Mouse (Mus musculus) hindbrain, postnatal 0 days (tissue): ENCODE data around the gene 3110082J24Rik. TPM values are rescaled to one million over a fixed set of nuclear protein-coding genes. Genes with fewer than 3 reads are reported as not detected.
A peak's percentile ranks its signal among the peaks of the same experiment; 100 is the strongest.

ENCODE experiments used
- ATAC-seq: fragments of 200-750 bp; cut with Nextera tagmentation; 2 replicates; pipeline ENCODE4 v1.8.0; 2017; ENCODE audit warnings: mild to moderate bottlenecking, moderate TSS enrichment, moderate library complexity
- DNase-seq: peaks from one replicate; pipeline ENCODE4 v3.0.0-alpha.2; 2015; ENCODE audit warnings: low spot score
- H3K27ac ChIP-seq: fragments of 300-500 bp; sonication (generic); 2 replicates; pipeline ENCODE4 v1.5.1; 2014; ENCODE audit warnings: mild to moderate bottlenecking
- H3K27me3 ChIP-seq: fragments of 300-500 bp; sonication (generic); 2 replicates; pipeline ENCODE4 v1.6.1; 2014; ENCODE audit warnings: low read length, mixed read lengths; ENCODE audit not compliant: insufficient read depth
- H3K36me3 ChIP-seq: fragments of 300-500 bp; sonication (generic); 2 replicates; pipeline ENCODE4 v1.6.1; 2014; ENCODE audit warnings: low read length, mixed read lengths; ENCODE audit not compliant: insufficient read depth
- H3K4me1 ChIP-seq: fragments of 300-500 bp; sonication (generic); 2 replicates; pipeline ENCODE4 v1.6.1; 2014; ENCODE audit warnings: antibody characterized with exemption, low read length, mixed read lengths; ENCODE audit not compliant: insufficient read depth
- H3K4me2 ChIP-seq: fragments of 300-500 bp; sonication (generic); 2 replicates; pipeline ENCODE4 v1.6.1; 2014; ENCODE audit warnings: low read depth, mild to moderate bottlenecking, low read length, moderate library complexity, mixed read lengths
- H3K4me3 ChIP-seq: fragments of 300-500 bp; sonication (generic); 2 replicates; pipeline ENCODE4 v1.5.1; 2014; ENCODE audit warnings: low read length
- H3K9ac ChIP-seq: fragments of 300-500 bp; sonication (generic); replicated peaks from 2 replicates; pipeline ENCODE4 v1.6.1; 2014; ENCODE audit warnings: mild to moderate bottlenecking, low read length, moderate library complexity, mixed read lengths
- H3K9me3 ChIP-seq: fragments of 300-500 bp; sonication (generic); 2 replicates; pipeline ENCODE4 v1.6.1; 2016; ENCODE audit warnings: low read length, mixed read lengths
- CTCF ChIP-seq: IDR thresholded peaks from 2 replicates; pipeline ENCODE4 v1.5.1; 2016; ENCODE audit warnings: antibody characterized with exemption, control low read depth, low read depth
- WGBS: fragments of 180-500 bp; shearing (Covaris S2); extraction: QIAGEN DNeasy Blood & Tissue Kit; methylation state at CpG from one replicate; pipeline ENCODE4 v1.1.7; 2014; 5-methylcytosine and 5-hydroxymethylcytosine counted together
- polyA plus RNA-seq: library from polyadenylated mRNA; unstranded; fragments of >200 nt; fragmentation: Nextera tagmentation; extraction: Ambion mirVana; gene quantifications from 2 replicates; pipeline ENCODE4 v1.2.1, GENCODE M21; 2015
- total RNA-seq: library from RNA; depleted of rRNA; stranded (reverse); fragments of >200 nt; gene quantifications from 2 replicates; pipeline ENCODE4 v1.2.3, GENCODE M21; 2014; rRNA removed

3110082J24Rik gene
- 3.2 and 6.3 TPM in 2 replicates for total RNA-seq
- polyA plus RNA-seq = 4.3 and 4.9 TPM in 2 replicates

GRCm38 (mm10) chr5:30105668-30106300, at the start of gene 3110082J24Rik:
TSS of gene 3110082J24Rik (minus strand) at chr5:30106086.
- Histone ChIP-seq H3K4me3 (peak within 1 kb of the TSS; percentile 54), H3K9me3 (no peaks in the 10 kb centered on the region), H3K9ac (peak within 1 kb of the TSS; percentile 58), H3K4me2 (peak within 1 kb of the TSS; percentile 83), H3K27ac (peak within 1 kb of the TSS; percentile 73), H3K27me3 (no peaks in the 10 kb centered on the region; the same call in 1 of the 2 replicates), H3K36me3 (no peaks in the 10 kb centered on the region), H3K4me1 (peaks cover 19% of the 10 kb centered on the region)
- no peak for TF ChIP-seq CTCF
- WGBS = 3% methylated on average over 29 of the region's 29 CpGs
- ATAC-seq (peak; percentile 62), DNase-seq (peak; percentile 78)

GRCm38 (mm10) chr5:30155395-30155792, 49.5 kb upstream of the 3110082J24Rik start:
- no peaks in the 10 kb centered on the region for H3K9me3 ChIP-seq
- peak overlapping the region; percentile 76 for H3K4me2 ChIP-seq
- under 1% methylated on average over 31 of the region's 31 CpGs for WGBS
- H3K36me3 ChIP-seq = no peaks in the 10 kb centered on the region
- peak overlapping the region; percentile 91 for H3K27ac ChIP-seq
- no peak for DNase-seq
- H3K4me1 ChIP-seq = 0 out of 2 replicates have a peak, but pooled peaks cover 2% of the 10 kb centered on the region
- ATAC-seq = peak; percentile 79
- H3K4me3 ChIP-seq = peak overlapping the region; percentile 98
- H3K9ac ChIP-seq = peak overlapping the region; percentile 82
- TF ChIP-seq CTCF = no peak
- no peaks in the 10 kb centered on the region for H3K27me3 ChIP-seq

GRCm38 (mm10) chr5:30154474-30155394, 48.8 kb upstream of the 3110082J24Rik start, which contains the start of the genes Hadha and Hadhb:
TSS of gene Hadha (minus strand) at chr5:30155162.
TSS of gene Hadhb (plus strand) at chr5:30155248.
- Histone ChIP-seq H3K27me3 (no peaks in the 10 kb centered on the region), H3K9ac (peak within 1 kb of the TSS; percentile 82), H3K4me2 (peak within 1 kb of the TSS; percentile 76), H3K4me3 (peak within 1 kb of the TSS; percentile 98), H3K27ac (peak within 1 kb of the TSS; percentile 91), H3K9me3 (no peaks in the 10 kb centered on the region), H3K36me3 (no peaks in the 10 kb centered on the region), H3K4me1 (0 out of 2 replicates have a peak, but pooled peaks cover 2% of the 10 kb centered on the region)
- peak; percentile 93 for ATAC-seq
- under 1% methylated on average over 53 of the region's 53 CpGs for WGBS
- TF ChIP-seq CTCF = peak; percentile 46
- peak; percentile 94 for DNase-seq

GRCm38 (mm10) chr5:30154013-30154412, 48.1 kb upstream of the 3110082J24Rik start:
- no peaks in the 10 kb centered on the region for H3K36me3 ChIP-seq
- H3K9ac ChIP-seq = peak overlapping the region; percentile 82
- no peak overlapping the region for H3K27ac ChIP-seq
- ATAC-seq (no peak), DNase-seq (peak; percentile 65)
- peak overlapping the region; percentile 98 for H3K4me3 ChIP-seq
- 19% methylated on average over 4 of the region's 4 CpGs for WGBS
- TF ChIP-seq CTCF = no peak
- 0 out of 2 replicates have a peak, but pooled peaks cover 2% of the 10 kb centered on the region for H3K4me1 ChIP-seq
- H3K4me2 ChIP-seq = peak overlapping the region; percentile 76
- no peaks in the 10 kb centered on the region for H3K9me3 ChIP-seq
- no peaks in the 10 kb centered on the region for H3K27me3 ChIP-seq

GRCm38 (mm10) chr5:30153222-30153621, 47.3 kb upstream of the 3110082J24Rik start:
- Histone ChIP-seq H3K36me3 (no peaks in the 10 kb centered on the region), H3K4me3 (no peak overlapping the region), H3K9ac (no peak overlapping the region), H3K27me3 (no peaks in the 10 kb centered on the region), H3K4me2 (no peak overlapping the region; the same call in 1 of the 2 replicates), H3K27ac (no peak overlapping the region), H3K9me3 (no peaks in the 10 kb centered on the region), H3K4me1 (0 out of 2 replicates have a peak, but pooled peaks cover 2% of the 10 kb centered on the region)
- TF ChIP-seq CTCF = no peak
- 96% methylated on average over 2 of the region's 2 CpGs for WGBS
- ATAC-seq (no peak), DNase-seq (no peak)

- DNase-seq (no peak), ATAC-seq (no peak)
- no peaks in the 10 kb centered on the region for H3K36me3 ChIP-seq
- no peak overlapping the region for H3K27ac ChIP-seq
- WGBS = 74% methylated on average over 1 of the region's 1 CpGs
- H3K4me2 ChIP-seq = no peak overlapping the region
- TF ChIP-seq CTCF = no peak
- H3K27me3 ChIP-seq = no peaks in the 10 kb centered on the region
- H3K4me3 ChIP-seq = no peak overlapping the region
- H3K9me3 ChIP-seq = no peaks in the 10 kb centered on the region
- H3K9ac ChIP-seq = no peak overlapping the region
- H3K4me1 ChIP-seq = 0 out of 2 replicates have a peak, but pooled peaks cover 2% of the 10 kb centered on the region
These were observed 46.5 kb upstream of the 3110082J24Rik start for GRCm38 (mm10) chr5:30152413-30152812.
